Mouse (Mus musculus): ENCODE measurements at regions not wholly inside any gene's neighbourhood (a gene's known extent, or its start where the extent isn't known, plus 50 kb on each side); places are given as distances from the start of the nearest gene placed in this dataset.

DNA sequence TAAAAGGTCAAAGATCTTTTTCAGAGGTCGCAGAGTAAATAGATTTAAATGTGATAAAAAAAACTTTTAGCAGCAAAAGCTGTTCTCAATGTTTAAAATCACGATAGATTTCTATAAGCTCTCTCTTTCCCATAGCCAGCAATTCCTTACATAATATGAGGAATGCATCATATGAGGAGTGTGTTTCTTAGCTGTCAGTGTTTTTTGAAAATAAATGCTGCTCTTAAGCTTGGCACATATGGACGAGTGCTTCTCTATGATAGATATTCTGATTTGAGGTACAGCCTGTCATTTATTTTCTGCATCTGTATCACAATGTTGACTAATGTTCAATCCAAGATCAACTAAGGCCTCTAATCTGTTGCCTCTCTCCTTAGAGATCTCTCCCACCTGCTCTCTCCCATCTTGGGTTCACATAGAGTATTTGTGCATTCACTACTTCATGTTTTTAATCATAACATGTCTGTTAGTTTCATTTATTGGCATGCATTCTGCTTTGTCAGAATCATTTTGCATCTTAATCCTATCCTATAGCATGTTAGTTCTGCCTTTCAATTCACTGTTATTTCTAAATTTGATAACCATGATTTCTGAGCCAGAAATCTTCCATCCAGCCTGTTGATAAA lies 369.0 kb upstream of the Slc39a10 start:
- TF ChIP-seq CTCF (IDR thresholded peaks at IDR 0.05; ENCODE audit: low read depth, low read length) (no peak), POLR2A (IDR thresholded peaks at IDR 0.05; ENCODE audit: insufficient read depth, low read length) (no peak)

Measured in ES-Bruce4 (cell line).